Mouse (Mus musculus): ENCODE measurements around the gene Nfib.

- TF ChIP-seq CTCF (IDR thresholded peaks at IDR 0.05; ENCODE audit: control insufficient read depth, insufficient read depth, low read length) (no peak), POLR2A (IDR thresholded peaks at IDR 0.05; ENCODE audit: borderline replicate concordance, control insufficient read depth, low read depth, low read length) (no peak)
Measured at GRCm38 (mm10) chr4:82431831-82432230, 273.7 kb downstream of the Nfib start.

Measured in bone marrow, adult 2 months (tissue).